Mouse (Mus musculus) gastrocnemius, adult 2 months (tissue): ENCODE results near the gene Adk. TPM values are rescaled to one million over a fixed set of nuclear protein-coding genes. Genes with fewer than 3 reads are reported as not detected.

Source experiments
- DNase-seq: peaks from one replicate; pipeline ENCODE4 v3.0.0; 2022
- H3K27ac ChIP-seq: fragments of 200-600 bp; 2 replicates; pipeline ENCODE4 v1.8.1; 2022; ENCODE audit warnings: mild to moderate bottlenecking
- H3K4me3 ChIP-seq: fragments of 200-600 bp; 2 replicates; pipeline ENCODE4 v1.8.1; 2022; ENCODE audit warnings: mild to moderate bottlenecking, moderate library complexity
- CTCF ChIP-seq: fragments of 200-600 bp; IDR thresholded peaks from 2 replicates; pipeline ENCODE4 v1.8.1; 2022; ENCODE audit warnings: antibody characterized with exemption, mild to moderate bottlenecking, moderate library complexity
- intact Hi-C: fragments of 180-260 bp; cut with DNase I; formaldehyde crosslinking; loops from one replicate; pipeline ENCODE4 v1.15.1; 2025
- total RNA-seq, 2 experiments: library from RNA; stranded (reverse); gene quantifications; 2 replicates each; pipeline ENCODE4 v1.2.3; 2021

Adk gene
- total RNA-seq, 2 experiments from 2014 or later, result 77.1 to 152 TPM

DNA sequence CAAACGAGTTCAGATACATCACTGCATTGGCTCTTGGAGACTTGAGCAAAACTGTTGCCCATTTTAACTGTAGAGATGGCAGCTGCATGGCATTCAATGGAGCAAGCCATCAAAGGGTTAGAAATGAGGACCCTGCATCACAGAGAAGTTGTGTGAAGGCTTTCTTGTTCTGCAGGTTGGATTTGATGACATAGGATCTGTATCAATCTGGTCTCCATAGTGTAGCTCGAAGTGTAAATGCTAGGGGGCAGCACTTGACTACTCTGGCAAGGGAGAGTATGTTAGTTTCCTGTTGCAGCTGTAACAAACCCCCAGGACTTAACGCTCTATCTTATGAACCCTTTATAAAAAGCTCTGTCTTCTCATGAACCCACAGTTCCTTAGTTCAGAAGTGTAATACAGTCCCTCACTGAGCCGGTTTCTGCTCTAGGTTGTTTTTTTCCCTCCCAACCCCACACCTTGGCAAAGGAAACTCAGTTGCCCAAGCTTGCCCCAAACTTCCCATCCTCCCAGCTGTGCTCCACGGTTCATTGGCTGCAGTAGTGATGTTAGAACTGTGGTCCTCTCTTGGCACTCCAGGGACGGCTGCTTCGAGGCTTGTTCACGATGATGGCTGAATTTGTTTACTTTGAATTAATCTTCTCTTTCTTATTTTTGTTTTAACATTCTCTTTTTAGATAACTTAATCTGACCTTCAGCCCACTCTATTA lies 91.2 kb downstream of the Adk start:
- Histone ChIP-seq H3K27ac (peak overlapping the region; percentile 43), H3K4me3 (peak overlapping the region; percentile 46)
- peak; percentile 67 for TF ChIP-seq CTCF
- peak; percentile 40 for DNase-seq
- intact Hi-C loops, result loop anchor here (2.0 kb wide), 1 partner anchor 515 kb away; no protein-coding TSS in a partner anchor

DNA sequence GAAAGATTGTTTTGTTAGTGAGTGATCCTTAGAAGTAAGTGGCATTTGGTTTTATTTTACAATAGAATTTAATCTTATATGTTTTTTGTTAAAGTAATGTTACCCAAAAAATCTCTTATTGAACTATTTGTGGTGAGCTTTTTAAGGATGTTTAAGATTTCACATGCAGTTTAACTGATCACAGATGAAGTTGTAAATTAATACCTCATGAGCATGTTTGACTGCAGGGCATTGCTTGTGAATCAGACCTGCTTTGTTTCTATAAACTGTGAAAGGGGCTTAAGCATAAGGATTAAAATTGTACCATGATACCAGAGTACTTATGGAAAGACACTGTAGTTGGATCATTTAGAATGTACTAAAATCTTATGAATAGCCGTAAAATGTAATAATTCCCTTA lies 94.8 kb downstream of the Adk start:
- intact Hi-C loops, result no loop called here
- no peak for DNase-seq
- Histone ChIP-seq H3K4me3 (no peak overlapping the region), H3K27ac (no peak overlapping the region)
- TF ChIP-seq CTCF, result no peak

DNA sequence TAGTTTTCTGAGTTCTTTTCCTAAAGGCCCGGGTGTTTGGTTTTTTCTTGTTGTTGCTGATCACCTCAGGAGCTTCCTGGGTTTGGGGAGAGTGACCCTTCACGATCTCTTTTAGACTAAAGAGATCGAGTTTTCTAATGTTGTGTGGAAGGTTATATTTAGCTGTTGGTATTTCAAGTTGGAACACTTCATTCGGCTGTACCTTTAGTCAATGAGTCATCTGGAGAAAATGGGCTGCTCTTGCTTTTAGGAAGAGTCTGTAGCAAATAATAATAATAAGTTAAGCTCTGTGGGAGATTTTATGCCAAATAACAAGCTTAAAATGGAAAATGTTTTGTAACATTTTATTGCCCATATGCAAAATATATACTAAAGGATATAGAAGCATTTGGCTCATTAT lies 97.9 kb downstream of the Adk start:
- intact Hi-C loops, result loop anchor here (10.0 kb wide), 1 partner anchor 164 kb away; no protein-coding TSS in a partner anchor
- TF ChIP-seq CTCF, result no peak
- no peak for DNase-seq
- H3K4me3 ChIP-seq, result peak overlapping the region; percentile 33; the same call in 1 of the 2 replicates
- peak overlapping the region; percentile 83 for H3K27ac ChIP-seq

DNA sequence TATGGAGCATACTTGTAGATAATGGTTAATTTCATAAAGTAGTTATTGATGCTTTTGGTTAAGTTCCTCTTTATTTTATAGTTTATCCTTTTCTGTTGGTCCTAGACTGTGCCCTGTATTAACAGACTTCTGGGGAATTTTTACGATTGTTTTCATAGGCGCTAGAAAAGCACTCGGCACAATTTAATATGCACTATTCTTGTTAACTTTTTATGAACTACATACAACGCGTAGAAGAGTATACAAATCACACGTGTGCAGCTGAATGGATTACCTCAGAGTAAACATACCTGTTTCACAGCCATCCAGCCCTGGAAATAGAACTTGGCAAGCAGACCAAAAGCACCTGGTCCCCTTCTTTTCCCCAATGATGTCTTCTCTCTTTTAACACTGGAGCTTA lies 99.7 kb downstream of the Adk start:
- DNase-seq, result no peak
- Histone ChIP-seq H3K4me3 (no peak overlapping the region), H3K27ac (peak overlapping the region; percentile 28; the same call in 1 of the 2 replicates)
- intact Hi-C loops, result loop anchor here (10.0 kb wide), 1 partner anchor 163 kb away; no protein-coding TSS in a partner anchor
- TF ChIP-seq CTCF, result no peak

DNA sequence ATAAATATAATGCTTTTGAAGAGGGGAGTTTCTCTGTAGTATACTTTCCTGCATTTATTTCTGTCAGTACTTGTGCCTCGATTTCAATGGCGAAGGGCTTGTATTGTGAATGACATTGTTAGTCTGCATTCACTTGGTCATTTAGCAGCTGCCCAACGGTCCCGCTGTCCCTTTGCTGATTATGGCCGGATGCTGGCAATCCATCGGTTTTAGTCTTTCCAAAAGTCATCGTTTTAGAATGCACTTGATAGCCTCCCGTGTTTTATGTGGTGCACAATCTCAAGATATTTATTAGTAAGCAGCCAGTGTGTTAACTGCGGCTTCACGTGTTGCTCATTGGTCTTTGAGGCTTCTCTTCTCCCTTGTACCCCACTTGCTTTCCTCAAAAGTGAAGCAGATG lies 113.3 kb downstream of the Adk start:
- TF ChIP-seq CTCF, result no peak
- no peak for DNase-seq
- Histone ChIP-seq H3K27ac (no peak overlapping the region), H3K4me3 (no peak overlapping the region)
- intact Hi-C loops, result no loop called here

DNA sequence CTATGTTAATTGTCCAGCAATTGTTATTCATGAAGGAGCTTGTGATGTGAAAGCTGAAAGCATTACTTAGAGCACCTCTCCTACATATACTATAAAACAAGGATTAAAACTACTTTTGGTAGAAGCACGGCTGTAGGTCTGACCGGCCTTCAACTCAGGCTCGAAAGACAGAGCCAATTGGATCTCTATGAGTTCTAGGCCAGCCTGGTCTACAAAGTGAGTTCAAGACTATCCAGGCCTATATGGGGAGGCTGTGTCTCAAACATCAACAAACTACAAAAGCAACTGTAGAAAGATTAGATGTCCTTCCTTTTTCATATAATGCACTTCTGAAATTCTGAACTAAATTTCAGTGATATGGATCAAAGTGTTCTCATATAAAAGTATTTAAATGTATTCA lies 113.7 kb downstream of the Adk start:
- intact Hi-C loops, result no loop called here
- Histone ChIP-seq H3K4me3 (no peak overlapping the region), H3K27ac (no peak overlapping the region)
- no peak for TF ChIP-seq CTCF
- no peak for DNase-seq

DNA sequence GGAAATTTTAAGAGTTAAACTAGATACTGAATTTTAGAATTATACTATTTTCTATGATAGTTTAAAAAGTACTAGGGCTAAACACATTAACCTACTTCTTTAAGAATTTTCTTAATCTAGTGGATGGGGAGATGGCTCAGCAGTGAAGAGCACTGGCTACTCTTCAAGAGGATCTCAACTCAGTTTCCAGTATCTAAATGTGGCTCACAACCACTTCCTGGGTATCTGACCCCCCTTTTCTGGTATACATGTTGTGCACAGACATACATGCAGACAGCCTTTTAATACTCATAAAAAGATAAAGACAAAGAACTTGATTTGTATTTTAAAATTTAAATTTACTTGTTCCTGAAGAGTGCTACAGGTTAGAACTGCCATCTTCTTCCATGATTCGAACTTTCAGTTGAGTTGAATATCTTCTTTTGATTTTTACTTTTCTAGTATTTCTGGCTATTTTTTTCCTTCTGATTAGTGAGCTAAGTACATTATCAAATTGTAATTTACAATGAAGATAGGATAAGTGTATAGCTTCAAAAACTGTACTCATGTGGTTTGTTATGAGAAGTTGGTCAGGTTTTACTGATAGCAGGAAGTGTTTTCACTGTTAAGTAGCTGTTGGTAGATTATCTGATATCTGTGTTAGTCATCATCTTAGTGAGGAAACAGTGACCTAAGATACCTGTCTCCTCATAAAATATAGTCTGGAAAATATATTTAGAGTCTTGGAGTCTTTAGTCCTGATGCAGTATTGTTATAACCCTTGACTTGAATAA lies 121.8 kb downstream of the Adk start:
- intact Hi-C loops, result no loop called here
- DNase-seq, result no peak
- no peak for TF ChIP-seq CTCF

DNA sequence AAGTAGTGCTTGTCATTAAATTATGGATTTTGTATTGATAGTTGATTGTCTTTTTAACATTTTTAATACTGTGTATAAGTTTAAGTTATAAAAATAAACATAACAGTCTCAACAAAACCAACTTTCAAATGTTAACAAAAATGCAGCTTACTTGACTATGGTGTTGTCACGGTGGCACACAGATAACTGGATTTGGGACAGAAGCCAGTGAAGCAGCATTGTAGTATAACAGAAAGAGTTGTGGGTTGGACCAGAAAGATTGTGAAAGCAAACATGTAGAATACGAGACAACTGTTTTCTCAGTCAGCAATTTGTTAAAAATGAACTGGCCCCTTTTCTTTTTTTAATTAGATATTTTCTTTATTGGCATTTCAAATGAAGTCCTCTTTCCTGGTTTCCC lies 122.4 kb downstream of the Adk start:
- Histone ChIP-seq H3K4me3 (no peak overlapping the region), H3K27ac (no peak overlapping the region)
- intact Hi-C loops, result no loop called here
- no peak for DNase-seq
- TF ChIP-seq CTCF, result no peak

More for the DNA sequence above, 121.8 kb downstream of the Adk start:
- H3K27ac ChIP-seq, result no peak overlapping the region
- no peak overlapping the region for H3K4me3 ChIP-seq

DNA sequence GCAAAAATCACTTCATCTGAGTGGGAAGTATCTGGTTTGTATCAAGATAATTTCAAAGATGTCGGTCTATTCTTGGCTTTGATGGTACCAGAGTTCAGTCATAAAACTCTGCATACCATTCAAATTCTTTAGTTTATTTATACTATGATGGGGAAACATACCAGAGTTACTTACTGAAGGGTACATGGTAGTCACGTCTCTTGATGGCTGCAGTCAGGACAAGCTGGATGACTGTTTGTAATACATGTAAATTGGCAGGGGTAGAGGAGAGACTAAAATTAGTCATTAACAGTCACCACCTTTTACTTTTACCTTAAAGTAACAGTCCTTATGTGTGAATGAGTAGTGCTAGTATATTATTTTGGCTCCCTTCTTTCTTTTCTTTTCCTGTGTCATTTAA lies 125.4 kb downstream of the Adk start:
- no peak overlapping the region for H3K27ac ChIP-seq
- DNase-seq, result no peak
- no peak for TF ChIP-seq CTCF
- H3K4me3 ChIP-seq, result no peak overlapping the region
- intact Hi-C loops, result no loop called here

DNA sequence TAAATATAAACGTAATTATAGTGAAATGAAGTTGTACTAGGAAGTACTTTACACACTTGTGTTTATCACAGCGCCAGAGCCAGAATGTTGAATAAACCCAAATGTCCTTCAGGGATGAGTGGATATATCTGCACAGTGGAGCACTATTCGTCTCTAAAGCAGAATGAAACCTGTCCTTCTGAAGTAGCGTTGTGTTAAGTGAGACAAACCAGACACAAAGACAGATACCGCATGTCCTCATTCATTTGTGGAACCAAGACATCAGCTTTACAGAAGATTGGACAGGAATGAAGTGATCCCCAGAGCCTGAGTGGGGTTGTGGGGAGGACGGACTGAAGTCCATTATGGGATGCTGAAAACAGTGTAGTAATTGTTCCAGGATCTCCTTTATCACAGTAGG lies 126.0 kb downstream of the Adk start:
- intact Hi-C loops, result no loop called here
- H3K4me3 ChIP-seq, result no peak overlapping the region
- no peak for DNase-seq
- H3K27ac ChIP-seq, result no peak overlapping the region
- TF ChIP-seq CTCF, result no peak

DNA sequence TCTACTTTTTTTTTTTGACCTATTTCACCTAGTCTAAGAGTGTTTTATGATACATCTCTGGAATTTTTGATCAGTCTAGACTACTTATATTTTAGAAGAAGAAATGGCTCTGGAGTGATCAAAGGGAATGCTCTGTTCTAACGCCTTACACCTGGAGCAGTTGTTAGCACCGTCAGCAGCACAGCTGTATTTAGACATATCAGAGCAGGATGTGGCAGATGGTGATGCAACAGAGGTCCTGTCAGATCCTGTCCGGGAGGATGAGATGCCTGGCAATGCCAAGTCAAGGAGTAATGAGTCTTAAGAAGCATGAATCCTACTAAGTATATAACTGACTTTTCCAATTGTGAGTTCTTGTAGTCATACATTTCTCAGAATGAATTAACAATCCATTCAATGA lies 128.7 kb downstream of the Adk start:
- H3K4me3 ChIP-seq, result no peak overlapping the region
- intact Hi-C loops, result no loop called here
- no peak for DNase-seq
- H3K27ac ChIP-seq, result no peak overlapping the region
- TF ChIP-seq CTCF, result no peak

DNA sequence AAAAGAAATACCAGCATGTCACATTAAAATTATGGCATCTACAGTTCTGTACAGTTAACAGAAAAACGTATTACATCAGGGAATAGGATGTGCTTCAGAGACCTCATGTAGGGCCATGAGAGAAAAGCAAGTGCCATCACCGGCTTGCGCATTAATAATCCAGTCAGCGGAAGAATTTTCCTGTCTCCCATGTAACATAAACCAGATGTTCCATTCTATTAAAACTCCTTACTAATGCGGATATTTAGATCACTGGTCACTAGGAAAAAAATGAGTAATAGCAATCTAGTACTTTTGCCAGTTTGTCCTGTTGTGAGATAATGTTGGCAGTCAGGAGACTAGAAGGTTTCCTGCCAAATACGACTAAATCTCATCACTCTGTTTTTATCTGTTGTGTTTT lies 139.6 kb downstream of the Adk start:
- intact Hi-C loops, result no loop called here
- no peak overlapping the region for H3K27ac ChIP-seq
- H3K4me3 ChIP-seq, result no peak overlapping the region
- TF ChIP-seq CTCF, result no peak
- DNase-seq, result no peak

DNA sequence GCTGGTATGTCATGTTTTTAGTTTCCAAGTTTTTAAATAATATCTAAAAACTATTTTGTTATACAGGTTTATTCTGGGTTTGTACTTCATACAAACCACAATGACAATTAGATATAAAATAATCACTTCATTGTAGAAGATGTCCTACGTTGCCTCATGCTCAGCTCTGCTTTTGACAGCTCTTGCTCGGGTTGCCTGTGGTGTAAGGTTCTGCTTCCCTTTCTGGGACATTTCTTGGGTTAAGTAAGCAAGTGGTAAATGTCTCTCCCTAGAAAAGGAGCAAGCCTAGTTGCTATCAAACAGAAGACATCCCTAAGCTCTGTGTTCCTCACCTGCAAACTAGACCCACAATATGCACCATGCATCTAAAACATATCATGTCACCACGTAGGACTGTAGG lies 140.4 kb downstream of the Adk start:
- TF ChIP-seq CTCF, result no peak
- no peak for DNase-seq
- no peak overlapping the region for H3K4me3 ChIP-seq
- intact Hi-C loops, result no loop called here
- H3K27ac ChIP-seq, result no peak overlapping the region
